Mouse (Mus musculus) urinary bladder, postnatal 36 days (tissue): ENCODE measurements around the gene Fbxw16.
A peak's percentile ranks its signal among the peaks of the same experiment; 100 is the strongest.
"Not testable (repeated sequence)": the region's sequence is repeated elsewhere in the genome, so short reads cannot be mapped to it uniquely, and the experiment has no call there.

Experiments used
- DNase-seq, 2 experiments: peaks; one replicate each; pipeline ENCODE4 v3.0.0; 2022; ENCODE audit warnings: low spot score in 2 of 2, mixed read lengths in 1 of 2

Fbxw16 gene

GRCm38 (mm10) chr9:109449040-109449439, at the start of gene Fbxw16:
TSS of gene Fbxw16 (minus strand) at chr9:109449140.
- no peak for DNase-seq

- not testable (repeated sequence) for DNase-seq
Observed at GRCm38 (mm10) chr9:109495775-109496174, 46.8 kb upstream of the Fbxw16 start, which contains the start of gene Fbxw19. TSS of gene Fbxw19 (minus strand) at chr9:109495875.

- peak; percentile 2 to 34 for DNase-seq
Observed at GRCm38 (mm10) chr9:109432956-109433355, 16.0 kb downstream of the Fbxw16 start.

GRCm38 (mm10) chr9:109404196-109404595, 44.7 kb downstream of the Fbxw16 start, which contains the start of gene Fbxw22:
TSS of gene Fbxw22 (minus strand) at chr9:109404296.
- DNase-seq: not testable (repeated sequence)
